Mouse (Mus musculus) urinary bladder, postnatal 36 days (tissue): ENCODE data around the gene Ifrd2.

ENCODE experiments used
- DNase-seq, 2 experiments: peaks; one replicate each; pipeline ENCODE4 v3.0.0; 2022; ENCODE audit warnings: low spot score in 2 of 2, mixed read lengths in 1 of 2

Ifrd2 gene

GRCm38 (mm10) chr9:107586974-107587832, at the start of gene Ifrd2:
Ifrd2 (plus strand) TSS chr9:107587642.
- DNase-seq, result peak; percentile 93 to 97

GRCm38 (mm10) chr9:107538231-107538630, 49.2 kb upstream of the Ifrd2 start:
- DNase-seq, result no peak

GRCm38 (mm10) chr9:107538711-107539110, 48.7 kb upstream of the Ifrd2 start:
- DNase-seq, result no peak

GRCm38 (mm10) chr9:107539940-107540339, 47.5 kb upstream of the Ifrd2 start:
- DNase-seq, result no peak

GRCm38 (mm10) chr9:107540420-107540819, 47.0 kb upstream of the Ifrd2 start:
- no peak for DNase-seq

- DNase-seq, result no peak
These were observed 46.4 kb upstream of the Ifrd2 start for GRCm38 (mm10) chr9:107541005-107541404.

GRCm38 (mm10) chr9:107541474-107542351, 45.7 kb upstream of the Ifrd2 start, which contains the start of the genes Cyb561d2 and Nprl2:
Cyb561d2 (minus strand) TSS chr9:107542193.
Nprl2 (plus strand) TSS chr9:107542226.
- DNase-seq, result peak; percentile 94 to 96

- no peak for DNase-seq
These were observed 45.1 kb upstream of the Ifrd2 start for GRCm38 (mm10) chr9:107542352-107542686.

- DNase-seq, result no peak
These were observed 44.7 kb upstream of the Ifrd2 start for GRCm38 (mm10) chr9:107542721-107543120.

GRCm38 (mm10) chr9:107543299-107543698, 44.1 kb upstream of the Ifrd2 start:
- no peak for DNase-seq

GRCm38 (mm10) chr9:107544196-107544700, 43.2 kb upstream of the Ifrd2 start:
- no peak for DNase-seq

GRCm38 (mm10) chr9:107544729-107545128, 42.7 kb upstream of the Ifrd2 start:
- DNase-seq, result no peak

- DNase-seq, result no peak
These were observed 42.2 kb upstream of the Ifrd2 start for GRCm38 (mm10) chr9:107545199-107545598.

GRCm38 (mm10) chr9:107545602-107546001, 41.8 kb upstream of the Ifrd2 start:
- peak in 1 of 2 experiments; percentile 68 for DNase-seq

- peak in 1 of 2 experiments; percentile 87 for DNase-seq
These were observed 40.4 kb upstream of the Ifrd2 start, which contains the start of gene Zmynd10 for GRCm38 (mm10) chr9:107547026-107547425. Zmynd10 (plus strand) TSS chr9:107547298.

- DNase-seq, result no peak
These were observed 39.5 kb upstream of the Ifrd2 start for GRCm38 (mm10) chr9:107547957-107548356.

GRCm38 (mm10) chr9:107548820-107549219, 38.6 kb upstream of the Ifrd2 start:
- DNase-seq, result no peak

- DNase-seq, result no peak
These were observed 38.0 kb upstream of the Ifrd2 start for GRCm38 (mm10) chr9:107549297-107550074.

GRCm38 (mm10) chr9:107550491-107551116, 36.8 kb upstream of the Ifrd2 start:
- no peak for DNase-seq

GRCm38 (mm10) chr9:107551117-107551889, 36.1 kb upstream of the Ifrd2 start, which contains the start of gene Rassf1:
Rassf1 (plus strand) TSS chr9:107551555.
- peak in 1 of 2 experiments; percentile 74 for DNase-seq
